In genomic region chr1:178864297-178864696, GRCm38 (mm10) we compare ENCODE assay signal across 24 mouse cellular contexts.
DNase-seq lines count a peak whose midpoint lies in the region; ATAC-seq and TF ChIP-seq lines count a peak whose summit lies in the region.
"Had no signal": no experiment of that assay in that cellular context is flagged by ENCODE, and none has a peak within 500 bp of the region (broad histone marks: within the 10 kb centered on the region; RNA-seq: fewer than 3 reads in every experiment).

No protein-coding gene starts in this region.

- no peak overlapping the region for H3K4me2 ChIP-seq in midbrain, embryonic 12.5 days (replicated peaks)
- H3K4me2 ChIP-seq in neural tube, embryonic 14.5 days (ENCODE audit: low read depth, low read length) = no peak overlapping the region
- H3K4me2 ChIP-seq in neural tube, embryonic 15.5 days = no peak overlapping the region
- H3K4me2 ChIP-seq in midbrain, postnatal 0 days (ENCODE audit: low read depth, low read length, poor library complexity, severe bottlenecking) = no peak overlapping the region
- H3K4me2 ChIP-seq: forebrain, embryonic 13.5 days; heart, embryonic 13.5 days; hindbrain, embryonic 14.5 days had no signal

- H3K4me3 ChIP-seq in midbrain, embryonic 12.5 days = no peak overlapping the region
- H3K4me3 ChIP-seq in midbrain, embryonic 10.5 days = no peak overlapping the region
- H3K4me3 ChIP-seq in neural tube, embryonic 14.5 days (ENCODE audit: low read depth, low read length) = no peak overlapping the region
- H3K4me3 ChIP-seq in neural tube, embryonic 15.5 days (replicated peaks) = no peak overlapping the region
- no peak overlapping the region for H3K4me3 ChIP-seq in midbrain, postnatal 0 days (ENCODE audit: low read depth, low read length)
- H3K4me3 ChIP-seq: forebrain, embryonic 10.5 days; forebrain, embryonic 13.5 days; heart, adult 2 months; heart, embryonic 10.5 days; heart, embryonic 13.5 days had no signal

- DNase-seq in midbrain, embryonic 10.5 days (ENCODE audit: low spot score) = no peak
- DNase-seq in midbrain, postnatal 0 days (ENCODE audit: low spot score) = no peak
- no peak for DNase-seq in embryo, embryonic 11 days
- DNase-seq: adrenal gland, adult 2 months; adrenal gland, postnatal 14 days; cerebellum, adult 11-12 months; cerebellum, adult 8-10 months; cerebellum, postnatal 10 days; cerebellum, postnatal 36 days; gastrocnemius, postnatal 10 days; gastrocnemius, postnatal 36 days; heart, adult 2 months; heart, postnatal 14 days; heart, postnatal 4 days had no signal

- H3K36me3 ChIP-seq in midbrain, embryonic 12.5 days = no peaks in the 10 kb centered on the region
- no peaks in the 10 kb centered on the region for H3K36me3 ChIP-seq in midbrain, embryonic 10.5 days
- no peaks in the 10 kb centered on the region for H3K36me3 ChIP-seq in neural tube, embryonic 14.5 days (ENCODE audit: control insufficient read depth, insufficient read depth, low read length)
- H3K36me3 ChIP-seq in neural tube, embryonic 15.5 days = no peaks in the 10 kb centered on the region
- H3K36me3 ChIP-seq in midbrain, postnatal 0 days (ENCODE audit: insufficient read depth, low read length) = no peaks in the 10 kb centered on the region
- H3K36me3 ChIP-seq: forebrain, embryonic 10.5 days had no signal

- peak; percentile 54 for ATAC-seq in midbrain, embryonic 12.5 days (ENCODE audit: low FRiP score, low read depth)
- ATAC-seq in neural tube, embryonic 14.5 days (ENCODE audit: low read depth) = 0 out of 2 replicates have a peak, but pooled peaks have one; percentile 39
- no peak for ATAC-seq in neural tube, embryonic 15.5 days (ENCODE audit: low FRiP score)
- 0 out of 2 replicates have a peak, but pooled peaks have one; percentile 10 for ATAC-seq in midbrain, postnatal 0 days (ENCODE audit: low FRiP score)
- ATAC-seq: forebrain, embryonic 13.5 days; forebrain, embryonic 16.5 days; hindbrain, postnatal 0 days had no signal

- H3K9ac ChIP-seq in midbrain, embryonic 12.5 days (replicated peaks) = no peak overlapping the region
- H3K9ac ChIP-seq in neural tube, embryonic 14.5 days (replicated peaks; ENCODE audit: low read depth, low read length) = no peak overlapping the region
- H3K9ac ChIP-seq in neural tube, embryonic 15.5 days (replicated peaks) = no peak overlapping the region
- no peak overlapping the region for H3K9ac ChIP-seq in midbrain, postnatal 0 days (replicated peaks; ENCODE audit: low read length, poor library complexity, severe bottlenecking)
- H3K9ac ChIP-seq: forebrain, embryonic 13.5 days; heart, embryonic 13.5 days; hindbrain, embryonic 14.5 days had no signal

- H3K27ac ChIP-seq in midbrain, embryonic 12.5 days (replicated peaks) = no peak overlapping the region
- no peak overlapping the region for H3K27ac ChIP-seq in midbrain, embryonic 10.5 days (replicated peaks)
- H3K27ac ChIP-seq in neural tube, embryonic 14.5 days (ENCODE audit: low read depth, low read length) = no peak overlapping the region
- H3K27ac ChIP-seq in neural tube, embryonic 15.5 days (replicated peaks) = no peak overlapping the region
- no peak overlapping the region for H3K27ac ChIP-seq in midbrain, postnatal 0 days (ENCODE audit: low read depth, low read length)
- H3K27ac ChIP-seq: forebrain, embryonic 10.5 days; forebrain, embryonic 13.5 days; heart, adult 2 months; heart, embryonic 10.5 days; heart, embryonic 13.5 days; hindbrain, embryonic 14.5 days; hindbrain, postnatal 0 days had no signal

- 71% methylated on average over 4 of the region's 4 CpGs for WGBS in midbrain, embryonic 12.5 days
- 95% methylated on average over 4 of the region's 4 CpGs for WGBS in midbrain, embryonic 10.5 days
- WGBS in neural tube, embryonic 14.5 days = 48% methylated on average over 4 of the region's 4 CpGs
- 38% methylated on average over 4 of the region's 4 CpGs for WGBS in neural tube, embryonic 15.5 days
- 48% methylated on average over 4 of the region's 4 CpGs for WGBS in midbrain, postnatal 0 days

- no peaks in the 10 kb centered on the region for H3K27me3 ChIP-seq in midbrain, embryonic 12.5 days
- no peaks in the 10 kb centered on the region for H3K27me3 ChIP-seq in midbrain, embryonic 10.5 days (ENCODE audit: low read depth, poor library complexity, severe bottlenecking)
- H3K27me3 ChIP-seq in neural tube, embryonic 14.5 days (ENCODE audit: control insufficient read depth, insufficient read depth, low read length) = no peaks in the 10 kb centered on the region
- H3K27me3 ChIP-seq in neural tube, embryonic 15.5 days (replicated peaks) = no peaks in the 10 kb centered on the region
- H3K27me3 ChIP-seq in midbrain, postnatal 0 days (ENCODE audit: insufficient read depth, low read length) = no peaks in the 10 kb centered on the region
- H3K27me3 ChIP-seq: heart, embryonic 13.5 days had no signal

- no peak for TF ChIP-seq CTCF in midbrain, postnatal 0 days (IDR thresholded peaks at IDR 0.05)

- H3K9me3 ChIP-seq in midbrain, embryonic 12.5 days = no peaks in the 10 kb centered on the region
- H3K9me3 ChIP-seq in midbrain, embryonic 10.5 days (replicated peaks) = no peaks in the 10 kb centered on the region
- H3K9me3 ChIP-seq in neural tube, embryonic 14.5 days (ENCODE audit: control insufficient read depth, low read length) = no peaks in the 10 kb centered on the region
- H3K9me3 ChIP-seq in neural tube, embryonic 15.5 days (replicated peaks) = no peaks in the 10 kb centered on the region
- no peaks in the 10 kb centered on the region for H3K9me3 ChIP-seq in midbrain, postnatal 0 days (ENCODE audit: low read length)
- H3K9me3 ChIP-seq: forebrain, embryonic 10.5 days; forebrain, embryonic 13.5 days; heart, embryonic 10.5 days; heart, embryonic 13.5 days had no signal

- peaks cover 16% of the 10 kb centered on the region; the same call in 1 of the 2 replicates for H3K4me1 ChIP-seq in midbrain, embryonic 12.5 days
- peaks cover 9% of the 10 kb centered on the region for H3K4me1 ChIP-seq in midbrain, embryonic 10.5 days
- H3K4me1 ChIP-seq in neural tube, embryonic 14.5 days (ENCODE audit: control insufficient read depth, insufficient read depth, low read length) = no peaks in the 10 kb centered on the region
- H3K4me1 ChIP-seq in neural tube, embryonic 15.5 days = peaks cover 21% of the 10 kb centered on the region
- peaks cover 7% of the 10 kb centered on the region; the same call in 1 of the 2 replicates for H3K4me1 ChIP-seq in midbrain, postnatal 0 days (ENCODE audit: insufficient read depth, low read length)
- H3K4me1 ChIP-seq: heart, embryonic 10.5 days had no signal
